Mouse (Mus musculus) neural tube, embryonic 11.5 days (tissue): ENCODE data around the gene Syn1. TPM values are rescaled to one million over a fixed set of nuclear protein-coding genes. Genes with fewer than 3 reads are reported as not detected.

Experiments
- ATAC-seq: fragments of 200-750 bp; cut with Nextera tagmentation; 2 replicates; pipeline ENCODE4 v1.8.0; 2017; ENCODE audit warnings: moderate number of reproducible peaks, mild to moderate bottlenecking, moderate TSS enrichment, moderate library complexity; ENCODE audit not compliant: insufficient read depth, low FRiP score, low TSS enrichment
- DNase-seq: peaks from one replicate; pipeline ENCODE4 v3.0.0-alpha.2; 2015; ENCODE audit warnings: low spot score
- H3K27ac ChIP-seq: fragments of 300-500 bp; sonication (generic); 2 replicates; pipeline ENCODE4 v1.5.1; 2014; ENCODE audit warnings: low read depth, mild to moderate bottlenecking, low read length
- H3K27me3 ChIP-seq: fragments of 300-500 bp; sonication (generic); 2 replicates; pipeline ENCODE4 v1.6.1; 2014; ENCODE audit warnings: mild to moderate bottlenecking, low read length, mixed read lengths; ENCODE audit not compliant: control insufficient read depth, insufficient read depth
- H3K36me3 ChIP-seq: fragments of 300-500 bp; sonication (generic); 2 replicates; pipeline ENCODE4 v1.6.1; 2014; ENCODE audit warnings: mild to moderate bottlenecking, low read length, moderate library complexity, mixed read lengths; ENCODE audit not compliant: control insufficient read depth, insufficient read depth
- H3K4me1 ChIP-seq: fragments of 300-500 bp; sonication (generic); 2 replicates; pipeline ENCODE4 v1.6.1; 2014; ENCODE audit warnings: low read length, mixed read lengths; ENCODE audit not compliant: control insufficient read depth, insufficient read depth
- H3K4me2 ChIP-seq: fragments of 300-500 bp; sonication (generic); 2 replicates; pipeline ENCODE4 v1.6.1; 2014; ENCODE audit warnings: low read depth, mild to moderate bottlenecking, moderate library complexity
- H3K4me3 ChIP-seq: fragments of 300-500 bp; sonication (generic); 2 replicates; pipeline ENCODE4 v1.5.1; 2014; ENCODE audit warnings: low read depth, low read length
- H3K9ac ChIP-seq: fragments of 300-500 bp; sonication (generic); 2 replicates; pipeline ENCODE4 v1.6.1; 2014; ENCODE audit warnings: mild to moderate bottlenecking, low read length
- H3K9me3 ChIP-seq: fragments of 300-500 bp; sonication (generic); 2 replicates; pipeline ENCODE4 v1.6.1; 2016; ENCODE audit warnings: low read length; ENCODE audit not compliant: control insufficient read depth
- WGBS: fragments of 180-500 bp; shearing (Covaris S2); extraction: QIAGEN DNeasy Blood & Tissue Kit; methylation state at CpG from one replicate; pipeline ENCODE4 v1.1.7; 2014; 5-methylcytosine and 5-hydroxymethylcytosine counted together
- microRNA-seq: library from miRNA; unstranded; fragments of <30 nt; microRNA quantifications from one replicate; pipeline ENCODE4, GENCODE M21; 2016
- polyA plus RNA-seq: library from polyadenylated mRNA; unstranded; fragments of >200 nt; fragmentation: Nextera tagmentation; extraction: Ambion mirVana; gene quantifications from 2 replicates; pipeline ENCODE4 v1.2.1, GENCODE M21; 2014

Gene Syn1
- polyA plus RNA-seq, 1 experiment from 2014 or later = 21.4 TPM

- Histone ChIP-seq H3K27me3 (no peaks in the 10 kb centered on the region), H3K4me3 (no peak overlapping the region), H3K36me3 (no peaks in the 10 kb centered on the region; the same call in 1 of the 2 replicates), H3K9me3 (no peaks in the 10 kb centered on the region), H3K4me1 (no peaks in the 10 kb centered on the region), H3K27ac (no peak overlapping the region), H3K9ac (no peak overlapping the region), H3K4me2 (no peak overlapping the region)
- ATAC-seq (no peak), DNase-seq (no peak)
- 85% methylated on average over 3 of the region's 3 CpGs for WGBS
Measured at GRCm38 (mm10) chrX:20847232-20847631, 73.6 kb downstream of the Syn1 start.

DNA sequence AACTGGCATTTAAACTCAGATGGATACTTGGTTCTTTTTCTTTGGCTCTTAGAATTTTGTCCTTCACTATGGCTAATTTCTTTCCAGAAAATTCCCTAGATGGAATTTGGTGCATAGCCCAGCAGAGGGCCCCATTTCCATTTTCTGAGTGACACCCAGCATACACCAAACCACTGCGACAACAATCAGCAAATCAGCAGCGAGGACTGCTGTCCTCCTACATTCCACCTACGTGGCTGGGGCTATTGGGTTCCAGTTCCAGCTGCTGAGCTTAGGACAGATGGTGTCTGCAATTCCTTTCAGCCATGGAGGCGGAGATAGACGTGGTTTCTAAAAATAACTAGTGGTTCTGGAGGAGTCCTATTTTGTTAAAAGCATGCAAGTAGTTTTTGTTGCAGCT lies 91.9 kb downstream of the Syn1 start:
- H3K4me3 ChIP-seq = no peak overlapping the region
- H3K9ac ChIP-seq = no peak overlapping the region
- H3K4me1 ChIP-seq = no peaks in the 10 kb centered on the region
- ATAC-seq (no peak; the same call in 1 of the 2 replicates), DNase-seq (peak; percentile 28)
- H3K4me2 ChIP-seq = no peak overlapping the region
- no peaks in the 10 kb centered on the region for H3K9me3 ChIP-seq
- WGBS = 34% methylated on average over 5 of the region's 5 CpGs
- H3K27me3 ChIP-seq = no peaks in the 10 kb centered on the region
- no peak overlapping the region for H3K27ac ChIP-seq
- no peaks in the 10 kb centered on the region for H3K36me3 ChIP-seq

DNA sequence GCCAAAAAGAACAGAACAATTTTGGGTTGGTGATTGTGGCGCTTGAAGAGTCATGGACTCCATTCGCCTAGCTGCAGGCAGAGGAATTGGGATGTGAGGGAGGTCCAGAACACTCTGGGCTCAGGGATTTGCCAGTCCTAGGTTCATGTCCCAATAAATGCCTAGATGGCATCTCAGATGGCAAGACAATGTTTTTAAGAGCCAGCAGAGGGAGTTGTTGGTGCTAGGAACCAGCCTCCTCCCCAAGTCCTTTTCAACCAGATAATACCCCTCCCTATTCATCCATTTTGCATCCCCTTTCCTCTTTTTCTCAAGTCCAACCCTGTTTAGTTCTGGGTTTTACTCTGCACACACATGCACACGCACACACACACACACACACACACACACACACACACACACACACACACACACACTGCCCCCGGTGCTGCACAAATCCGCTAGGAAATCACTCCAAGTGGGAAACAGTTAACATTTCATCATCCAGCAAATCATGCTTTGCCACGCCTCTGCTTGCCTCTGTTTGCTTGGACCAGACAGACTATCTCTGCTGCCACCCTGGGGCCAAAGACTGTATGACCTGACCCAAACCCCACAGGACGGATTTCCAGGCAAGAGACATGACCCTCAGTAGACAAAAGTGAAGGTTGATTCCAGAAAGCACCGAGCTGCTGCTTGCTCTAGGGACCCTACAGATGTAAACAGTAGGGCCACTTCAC lies 100.9 kb downstream of the Syn1 start:
- Histone ChIP-seq H3K36me3 (no peaks in the 10 kb centered on the region), H3K27ac (peak overlapping the region; percentile 39; the same call in 1 of the 2 replicates), H3K4me3 (peak overlapping the region; percentile 8; the same call in 1 of the 2 replicates), H3K4me1 (no peaks in the 10 kb centered on the region), H3K27me3 (no peaks in the 10 kb centered on the region), H3K4me2 (peak overlapping the region; percentile 35), H3K9ac (no peak overlapping the region), H3K9me3 (no peaks in the 10 kb centered on the region)
- WGBS = 54% methylated on average over 8 of the region's 8 CpGs
- peak; percentile 33; the same call in 1 of the 2 replicates for ATAC-seq
- DNase-seq = peak; percentile 39

DNA sequence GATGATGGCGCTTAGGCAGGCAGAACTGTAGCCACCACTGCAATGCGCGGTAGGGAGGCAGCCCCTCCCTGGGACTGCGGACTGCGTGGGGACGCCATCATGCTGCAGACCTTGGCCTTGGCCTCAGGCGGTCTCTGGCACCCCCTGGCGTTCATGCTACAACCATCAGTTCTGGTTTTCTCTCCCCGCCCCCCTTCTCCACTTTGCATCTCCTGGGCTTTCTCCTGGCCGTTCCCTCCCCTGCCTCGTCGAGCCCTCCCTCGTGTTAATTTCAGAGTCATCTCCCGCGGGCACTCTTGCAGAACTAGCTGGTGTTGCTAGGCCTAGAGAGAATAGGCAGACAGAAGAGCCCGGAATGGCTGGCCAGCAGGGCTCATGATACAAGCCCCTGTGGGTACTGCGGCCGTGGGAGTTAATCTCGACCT lies 101.6 kb downstream of the Syn1 start:
- Histone ChIP-seq H3K27me3 (no peaks in the 10 kb centered on the region), H3K4me3 (peak overlapping the region; percentile 8; the same call in 1 of the 2 replicates), H3K4me1 (no peaks in the 10 kb centered on the region), H3K27ac (peak overlapping the region; percentile 39; the same call in 1 of the 2 replicates), H3K4me2 (peak overlapping the region; percentile 35), H3K9ac (no peak overlapping the region), H3K36me3 (no peaks in the 10 kb centered on the region), H3K9me3 (no peaks in the 10 kb centered on the region)
- DNase-seq (peak; percentile 81), ATAC-seq (peak; percentile 90)
- 25% methylated on average over 18 of the region's 19 CpGs for WGBS

- Histone ChIP-seq H3K4me2 (no peak overlapping the region), H3K9me3 (no peaks in the 10 kb centered on the region), H3K4me1 (no peaks in the 10 kb centered on the region), H3K27ac (no peak overlapping the region), H3K27me3 (no peaks in the 10 kb centered on the region), H3K36me3 (no peaks in the 10 kb centered on the region), H3K4me3 (no peak overlapping the region), H3K9ac (no peak overlapping the region)
- ATAC-seq (no peak), DNase-seq (no peak)
- 76% methylated on average over 6 of the region's 6 CpGs for WGBS
Measured at GRCm38 (mm10) chrX:20816974-20817373, 103.8 kb downstream of the Syn1 start.

Small RNAs within 50 kb of the gene (microRNA-seq; reads per million reads assigned to microRNA genes)
- gene Gm24824 = not detected
- gene Mir5617 = not detected

Other genes with a start within 250 kb of the Syn1 start
- 123 and 126 TPM in 2 replicates for gene Cdk16, start 233.1 kb downstream of the Syn1 start, polyA plus RNA-seq
- 85.9 and 95.5 TPM in 2 replicates for gene Usp11, start 217.1 kb downstream of the Syn1 start, polyA plus RNA-seq
- gene Araf, start 123.2 kb downstream of the Syn1 start, polyA plus RNA-seq = 111 and 126 TPM in 2 replicates
- 10.6 and 13.5 TPM in 2 replicates for gene Timp1, start 50.8 kb downstream of the Syn1 start, polyA plus RNA-seq
- gene Cfp, start 10.6 kb upstream of the Syn1 start, polyA plus RNA-seq = 3.4 and 4.1 TPM in 2 replicates
- 6.9 TPM in 2 replicates for gene Elk1, start 29.6 kb upstream of the Syn1 start, polyA plus RNA-seq
- 50.2 and 52.8 TPM in 2 replicates for gene Uxt, start 41.0 kb upstream of the Syn1 start, polyA plus RNA-seq
- 6.5 and 7.4 TPM in 2 replicates for gene Zfp182, start 141.3 kb upstream of the Syn1 start, polyA plus RNA-seq
- not detected in 2 replicates for gene Spaca5, start 147.4 kb upstream of the Syn1 start, polyA plus RNA-seq
- 2.5 TPM in 2 replicates for gene Zfp300, start 168.5 kb upstream of the Syn1 start, polyA plus RNA-seq
- gene Ssxa1, start 194.8 kb upstream of the Syn1 start, polyA plus RNA-seq = not detected in 2 replicates